Mouse (Mus musculus) embryonic facial prominence, embryonic 10.5 days (tissue): ENCODE results near the gene Ergic1. TPM values are rescaled to one million over a fixed set of nuclear protein-coding genes. Genes with fewer than 3 reads are reported as not detected.

Experiments
- DNase-seq: peaks from one replicate; pipeline ENCODE4 v3.0.0-alpha.2; 2017; ENCODE audit warnings: low spot score
- H3K27ac ChIP-seq: fragments of 300-500 bp; sonication (generic); replicated peaks from 2 replicates; pipeline ENCODE4 v1.5.1; 2016; ENCODE audit warnings: mild to moderate bottlenecking
- H3K27me3 ChIP-seq: fragments of 300-500 bp; sonication (generic); replicated peaks from 2 replicates; pipeline ENCODE4 v1.6.1; 2016; ENCODE audit warnings: low read depth, mild to moderate bottlenecking; ENCODE audit not compliant: poor library complexity, severe bottlenecking
- H3K36me3 ChIP-seq: fragments of 300-500 bp; sonication (generic); replicated peaks from 2 replicates; pipeline ENCODE4 v1.6.1; 2016; ENCODE audit warnings: mild to moderate bottlenecking, moderate library complexity
- H3K4me1 ChIP-seq: fragments of 300-500 bp; sonication (generic); 2 replicates; pipeline ENCODE4 v1.6.1; 2016
- H3K4me3 ChIP-seq: fragments of 300-500 bp; sonication (generic); 2 replicates; pipeline ENCODE4 v1.5.1; 2016; ENCODE audit warnings: mild to moderate bottlenecking, moderate library complexity
- H3K9me3 ChIP-seq: fragments of 300-500 bp; sonication (generic); 2 replicates; pipeline ENCODE4 v1.6.1; 2016; ENCODE audit warnings: mild to moderate bottlenecking
- WGBS: fragments of 180-500 bp; shearing (Covaris S2); methylation state at CpG from one replicate; pipeline ENCODE4 v1.1.7; 2016; 5-methylcytosine and 5-hydroxymethylcytosine counted together
- polyA plus RNA-seq: library from polyadenylated mRNA; unstranded; fragments of >200 nt; fragmentation: Nextera tagmentation; extraction: Ambion mirVana; gene quantifications from 2 replicates; pipeline ENCODE4 v1.2.1, GENCODE M21; 2016

Gene Ergic1
- polyA plus RNA-seq, 1 experiment from 2014 or later = 109 TPM

GRCm38 (mm10) chr17:26643993-26644392 lies 82.7 kb downstream of the Ergic1 start:
- WGBS = 99% methylated on average over 2 of the region's 2 CpGs
- Histone ChIP-seq H3K27ac (no peak overlapping the region), H3K36me3 (peaks cover 100% of the 10 kb centered on the region), H3K4me3 (no peak overlapping the region), H3K9me3 (no peaks in the 10 kb centered on the region), H3K27me3 (no peaks in the 10 kb centered on the region), H3K4me1 (peaks cover 17% of the 10 kb centered on the region; the same call in 1 of the 2 replicates)
- no peak for DNase-seq

DNA sequence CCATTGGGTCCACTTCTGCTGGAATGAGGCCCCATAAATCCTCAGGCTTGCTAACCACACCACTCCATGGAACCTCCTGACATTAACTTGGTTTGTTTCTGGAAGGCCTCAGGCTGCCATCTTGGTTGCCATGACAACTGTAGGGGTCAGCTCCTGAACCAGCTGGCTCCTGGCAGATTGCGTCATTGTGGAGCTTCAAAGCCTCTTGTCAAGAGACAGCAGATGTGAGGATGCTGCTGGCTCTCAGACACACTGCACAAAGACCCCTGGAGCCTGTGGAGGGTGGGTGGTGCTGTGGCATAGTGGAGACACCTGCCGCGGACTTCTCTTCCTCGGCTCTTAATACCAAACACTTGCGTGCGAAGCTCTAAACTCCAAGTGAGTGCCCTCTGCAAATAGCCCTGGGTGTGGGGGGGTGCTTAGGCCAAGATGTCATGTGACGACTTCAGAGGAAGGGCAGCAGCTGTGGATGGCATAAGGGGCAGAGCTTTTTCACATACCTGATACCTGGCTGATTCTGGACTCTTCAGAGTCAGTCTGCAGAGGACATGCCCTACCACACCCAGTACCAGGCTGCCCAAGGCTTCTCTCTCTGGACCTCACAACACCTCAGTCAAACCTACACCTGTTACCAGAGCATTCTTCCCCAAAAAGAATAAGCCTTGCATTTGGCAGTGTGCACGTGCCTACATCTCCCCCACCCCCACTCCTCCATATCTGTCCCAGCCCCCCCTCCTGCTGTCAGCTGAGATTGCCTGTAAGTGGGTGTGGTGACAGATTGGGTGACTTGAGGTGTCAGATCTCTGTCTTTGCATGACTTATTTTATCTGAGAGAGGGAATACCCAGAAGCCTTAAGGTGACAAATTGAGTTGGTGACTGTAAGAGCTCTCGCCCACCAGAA lies 83.5 kb downstream of the Ergic1 start:
- peaks cover 100% of the 10 kb centered on the region for H3K36me3 ChIP-seq
- H3K4me3 ChIP-seq = no peak overlapping the region

DNA sequence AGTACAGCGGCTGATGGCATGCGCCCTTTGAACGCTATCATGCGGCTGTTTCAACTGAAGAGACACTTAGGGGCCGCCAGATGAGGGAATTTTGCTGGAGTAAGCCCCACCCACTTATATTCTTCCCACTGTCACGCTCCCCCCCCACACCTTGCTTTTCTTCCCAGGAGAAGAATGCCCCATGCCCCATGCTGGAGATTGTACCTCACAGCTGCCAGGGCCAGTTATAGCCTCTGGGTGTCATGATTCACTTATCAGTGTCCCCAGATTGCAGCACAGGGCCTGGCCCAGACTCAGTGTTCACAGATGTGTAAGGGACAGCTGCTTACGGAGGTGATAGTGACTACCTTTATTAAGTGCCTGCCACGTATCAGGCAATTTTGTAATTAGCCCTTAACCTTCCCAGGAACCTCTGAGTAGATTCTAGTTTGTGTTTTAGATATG lies 84.1 kb downstream of the Ergic1 start:
- no peak overlapping the region for H3K4me3 ChIP-seq
- 92% methylated on average over 8 of the region's 8 CpGs for WGBS
- DNase-seq = no peak
- H3K9me3 ChIP-seq = no peaks in the 10 kb centered on the region
- peaks cover 99% of the 10 kb centered on the region for H3K36me3 ChIP-seq
- no peak overlapping the region for H3K27ac ChIP-seq
- H3K27me3 ChIP-seq = no peaks in the 10 kb centered on the region
- peaks cover 20% of the 10 kb centered on the region; the same call in 1 of the 2 replicates for H3K4me1 ChIP-seq

More for the DNA sequence above, 83.5 kb downstream of the Ergic1 start:
- 84% methylated on average over 9 of the region's 9 CpGs for WGBS
- Histone ChIP-seq H3K4me1 (peaks cover 17% of the 10 kb centered on the region; the same call in 1 of the 2 replicates), H3K9me3 (no peaks in the 10 kb centered on the region), H3K27ac (0 out of 2 replicates have a peak overlapping the region, but pooled peaks have one; percentile 10), H3K27me3 (no peaks in the 10 kb centered on the region)
- peak; percentile 50 for DNase-seq

- no peaks in the 10 kb centered on the region for H3K27me3 ChIP-seq
- peaks cover 91% of the 10 kb centered on the region for H3K36me3 ChIP-seq
- no peaks in the 10 kb centered on the region for H3K9me3 ChIP-seq
- peak; percentile 23 for DNase-seq
- H3K27ac ChIP-seq = no peak overlapping the region
- peaks cover 20% of the 10 kb centered on the region; the same call in 1 of the 2 replicates for H3K4me1 ChIP-seq
- H3K4me3 ChIP-seq = no peak overlapping the region
- WGBS = 78% methylated on average over 13 of the region's 13 CpGs
Measured at GRCm38 (mm10) chr17:26647283-26647682, 86.0 kb downstream of the Ergic1 start.

GRCm38 (mm10) chr17:26649565-26649964 lies 88.3 kb downstream of the Ergic1 start:
- Histone ChIP-seq H3K4me3 (no peak overlapping the region), H3K27ac (no peak overlapping the region), H3K9me3 (no peaks in the 10 kb centered on the region), H3K27me3 (no peaks in the 10 kb centered on the region), H3K36me3 (peaks cover 91% of the 10 kb centered on the region), H3K4me1 (peaks cover 14% of the 10 kb centered on the region; the same call in 1 of the 2 replicates)
- WGBS = 88% methylated on average over 4 of the region's 4 CpGs
- DNase-seq = no peak

DNA sequence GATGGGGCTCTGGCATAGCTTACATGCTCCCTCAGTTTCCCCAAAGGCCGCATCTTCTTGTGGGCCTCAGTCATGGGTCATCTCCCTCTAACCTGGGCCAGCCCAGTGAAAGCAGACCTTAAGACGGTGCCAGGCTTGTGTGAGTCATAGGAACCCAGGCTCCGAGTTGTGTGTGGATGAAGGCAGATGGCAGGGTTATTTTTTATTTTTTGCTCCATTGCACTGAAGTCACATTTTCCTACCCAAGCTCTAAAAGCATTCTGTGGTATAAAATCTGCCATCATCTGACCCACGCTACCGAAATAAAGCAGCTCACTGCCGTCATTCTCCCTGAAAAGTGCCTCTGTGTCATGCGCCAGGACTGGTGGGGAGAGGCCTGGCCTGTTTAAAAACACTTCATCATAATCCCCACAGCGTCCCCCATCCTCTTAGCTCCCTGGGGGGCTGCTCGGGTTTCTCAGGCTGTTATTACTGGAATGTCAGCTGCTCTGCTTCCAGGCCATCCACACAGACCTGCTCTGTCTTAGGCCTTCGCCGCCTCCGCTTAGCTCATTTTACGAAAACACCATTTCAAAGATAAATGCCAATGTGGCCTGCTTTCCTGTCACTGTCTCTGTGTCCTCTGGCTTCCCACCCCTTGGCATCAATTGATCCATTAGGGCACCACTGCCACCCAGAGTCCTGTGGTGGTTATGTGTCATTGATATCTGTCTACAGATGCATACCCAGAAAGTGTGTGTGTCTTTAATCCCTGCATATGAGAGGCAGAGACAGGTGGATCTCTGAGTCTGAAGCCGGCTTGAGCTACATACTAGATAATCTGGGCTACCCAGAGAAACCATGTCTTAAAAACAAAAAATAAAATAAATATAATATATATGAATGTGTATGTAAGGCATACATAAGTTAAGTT lies 89.4 kb downstream of the Ergic1 start:
- Histone ChIP-seq H3K4me3 (no peak overlapping the region), H3K36me3 (peaks cover 91% of the 10 kb centered on the region), H3K9me3 (no peaks in the 10 kb centered on the region), H3K27me3 (no peaks in the 10 kb centered on the region), H3K27ac (0 out of 2 replicates have a peak overlapping the region, but pooled peaks have one; percentile 4), H3K4me1 (peaks cover 10% of the 10 kb centered on the region; the same call in 1 of the 2 replicates)
- 81% methylated on average over 14 of the region's 14 CpGs for WGBS
- no peak for DNase-seq

- WGBS = 50% methylated on average over 21 of the region's 21 CpGs
Measured at GRCm38 (mm10) chr17:26658854-26659572, 97.7 kb downstream of the Ergic1 start.

GRCm38 (mm10) chr17:26659573-26659915 lies 98.3 kb downstream of the Ergic1 start:
- Histone ChIP-seq H3K9me3 (no peaks in the 10 kb centered on the region), H3K4me1 (peaks cover 12% of the 10 kb centered on the region), H3K27ac (no peak overlapping the region), H3K27me3 (peaks cover 4% of the 10 kb centered on the region; the same call in 1 of the 2 replicates), H3K4me3 (no peak overlapping the region), H3K36me3 (peaks cover 37% of the 10 kb centered on the region)
- DNase-seq = no peak
- 78% methylated on average over 3 of the region's 3 CpGs for WGBS

More at GRCm38 (mm10) chr17:26658854-26659572, 97.7 kb downstream of the Ergic1 start:
- DNase-seq = no peak
- Histone ChIP-seq H3K9me3 (no peaks in the 10 kb centered on the region), H3K27me3 (peaks cover 4% of the 10 kb centered on the region; the same call in 1 of the 2 replicates), H3K4me3 (no peak overlapping the region), H3K36me3 (peaks cover 42% of the 10 kb centered on the region), H3K4me1 (peaks cover 9% of the 10 kb centered on the region), H3K27ac (no peak overlapping the region)

GRCm38 (mm10) chr17:26660192-26660912 lies 99.1 kb downstream of the Ergic1 start:
- WGBS = 27% methylated on average over 21 of the region's 21 CpGs
- peaks cover 12% of the 10 kb centered on the region for H3K4me1 ChIP-seq
- H3K4me3 ChIP-seq = 0 out of 2 replicates have a peak overlapping the region, but pooled peaks have one; percentile 8
- no peaks in the 10 kb centered on the region for H3K9me3 ChIP-seq
- peaks cover 29% of the 10 kb centered on the region for H3K36me3 ChIP-seq
- H3K27me3 ChIP-seq = peaks cover 4% of the 10 kb centered on the region; the same call in 1 of the 2 replicates
- no peak overlapping the region for H3K27ac ChIP-seq
- DNase-seq = peak; percentile 76

GRCm38 (mm10) chr17:26662204-26662603 lies 100.9 kb downstream of the Ergic1 start:
- peaks cover 12% of the 10 kb centered on the region for H3K4me1 ChIP-seq
- H3K36me3 ChIP-seq = peaks cover 10% of the 10 kb centered on the region
- H3K27ac ChIP-seq = no peak overlapping the region
- 83% methylated on average over 5 of the region's 5 CpGs for WGBS
- H3K27me3 ChIP-seq = peaks cover 8% of the 10 kb centered on the region; the same call in 1 of the 2 replicates
- DNase-seq = no peak
- no peak overlapping the region for H3K4me3 ChIP-seq
- H3K9me3 ChIP-seq = no peaks in the 10 kb centered on the region
